Mouse (Mus musculus) heart, embryonic 13.5 days (tissue): Measurements from ENCODE around the gene Irf5. TPM values are rescaled to one million over a fixed set of nuclear protein-coding genes. Genes with fewer than 3 reads are reported as not detected.
"Not testable (repeated sequence)": the region's sequence is repeated elsewhere in the genome, so short reads cannot be mapped to it uniquely, and the experiment has no call there.

Source experiments
- ATAC-seq: fragments of 200-750 bp; cut with Nextera tagmentation; 2 replicates; pipeline ENCODE4 v1.8.0; 2017; ENCODE audit warnings: moderate TSS enrichment; ENCODE audit not compliant: insufficient number of reproducible peaks, low FRiP score, low TSS enrichment; ENCODE audit errors: extremely low read depth
- H3K27ac ChIP-seq: fragments of 300-500 bp; sonication (generic); replicated peaks from 2 replicates; pipeline ENCODE4 v1.5.1; 2015; ENCODE audit warnings: moderate library complexity, mild to moderate bottlenecking, inconsistent platforms
- H3K27me3 ChIP-seq: fragments of 300-500 bp; sonication (generic); replicated peaks from 2 replicates; pipeline ENCODE4 v1.6.1; 2015; ENCODE audit warnings: mild to moderate bottlenecking, inconsistent platforms
- H3K36me3 ChIP-seq: fragments of 300-500 bp; sonication (generic); 2 replicates; pipeline ENCODE4 v1.6.1; 2015; ENCODE audit warnings: mild to moderate bottlenecking, inconsistent platforms
- H3K4me1 ChIP-seq: fragments of 300-500 bp; sonication (generic); 2 replicates; pipeline ENCODE4 v1.6.1; 2015; ENCODE audit warnings: inconsistent platforms
- H3K4me2 ChIP-seq: fragments of 300-500 bp; sonication (generic); 2 replicates; pipeline ENCODE4 v1.6.1; 2015; ENCODE audit warnings: inconsistent platforms, mild to moderate bottlenecking, moderate library complexity
- H3K4me3 ChIP-seq: fragments of 300-500 bp; sonication (generic); 2 replicates; pipeline ENCODE4 v1.5.1; 2015; ENCODE audit warnings: moderate library complexity, mild to moderate bottlenecking, inconsistent platforms
- H3K9ac ChIP-seq: fragments of 300-500 bp; sonication (generic); 2 replicates; pipeline ENCODE4 v1.6.1; 2015; ENCODE audit warnings: inconsistent platforms, mild to moderate bottlenecking, moderate library complexity
- H3K9me3 ChIP-seq: fragments of 300-500 bp; sonication (generic); 2 replicates; pipeline ENCODE4 v1.6.1; 2016; ENCODE audit warnings: inconsistent platforms
- WGBS: fragments of 180-500 bp; shearing (Covaris S2); methylation state at CpG from one replicate; pipeline ENCODE4 v1.1.7; 2015; ENCODE audit warnings: mixed read lengths; 5-methylcytosine and 5-hydroxymethylcytosine counted together
- polyA plus RNA-seq: library from polyadenylated mRNA; unstranded; fragments of >200 nt; fragmentation: Nextera tagmentation; extraction: Ambion mirVana; gene quantifications from 2 replicates; pipeline ENCODE4 v1.2.1, GENCODE M21; 2015

The Irf5 gene
- polyA plus RNA-seq, 1 experiment from 2014 or later = 7.4 TPM

GRCm38 (mm10) chr6:29547582-29547981, 21.2 kb downstream of the Irf5 start:
- H3K9ac ChIP-seq = no peak overlapping the region
- H3K4me2 ChIP-seq = no peak overlapping the region
- no peak for ATAC-seq
- no peak overlapping the region for H3K27ac ChIP-seq
- H3K4me1 ChIP-seq = no peaks in the 10 kb centered on the region
- no peaks in the 10 kb centered on the region for H3K27me3 ChIP-seq
- H3K4me3 ChIP-seq = no peak overlapping the region
- H3K9me3 ChIP-seq = peaks cover 5% of the 10 kb centered on the region; the same call in 1 of the 2 replicates
- peaks cover 95% of the 10 kb centered on the region for H3K36me3 ChIP-seq

GRCm38 (mm10) chr6:29548086-29548485, 21.7 kb downstream of the Irf5 start:
- Histone ChIP-seq H3K4me3 (no peak overlapping the region), H3K36me3 (peaks cover 95% of the 10 kb centered on the region), H3K27ac (no peak overlapping the region), H3K9me3 (peaks cover 5% of the 10 kb centered on the region; the same call in 1 of the 2 replicates), H3K27me3 (no peaks in the 10 kb centered on the region), H3K4me2 (no peak overlapping the region), H3K9ac (no peak overlapping the region), H3K4me1 (no peaks in the 10 kb centered on the region)
- no peak for ATAC-seq
- WGBS = 82% methylated on average over 1 of the region's 1 CpGs

GRCm38 (mm10) chr6:29552526-29552925, 26.1 kb downstream of the Irf5 start:
- no peaks in the 10 kb centered on the region for H3K27me3 ChIP-seq
- H3K9ac ChIP-seq = no peak overlapping the region
- no peaks in the 10 kb centered on the region for H3K9me3 ChIP-seq
- H3K4me2 ChIP-seq = no peak overlapping the region
- H3K27ac ChIP-seq = no peak overlapping the region
- peaks cover 95% of the 10 kb centered on the region for H3K36me3 ChIP-seq
- H3K4me3 ChIP-seq = no peak overlapping the region
- ATAC-seq = no peak
- H3K4me1 ChIP-seq = no peaks in the 10 kb centered on the region
- WGBS = 90% methylated on average over 2 of the region's 2 CpGs

- Histone ChIP-seq H3K36me3 (peaks cover 96% of the 10 kb centered on the region), H3K4me1 (no peaks in the 10 kb centered on the region), H3K4me2 (no peak overlapping the region), H3K9ac (no peak overlapping the region), H3K27ac (no peak overlapping the region), H3K9me3 (no peaks in the 10 kb centered on the region), H3K27me3 (no peaks in the 10 kb centered on the region), H3K4me3 (no peak overlapping the region)
- WGBS = 89% methylated on average over 2 of the region's 2 CpGs
- ATAC-seq = no peak
These were observed 30.7 kb downstream of the Irf5 start for GRCm38 (mm10) chr6:29557112-29557511.

- H3K4me1 ChIP-seq, H3K4me2 ChIP-seq, ATAC-seq, H3K9me3 ChIP-seq, H3K27ac ChIP-seq, H3K4me3 ChIP-seq, H3K9ac ChIP-seq, H3K27me3 ChIP-seq: not testable (repeated sequence)
- 75% methylated on average over 3 of the region's 3 CpGs for WGBS
- peaks cover 96% of the 10 kb centered on the region for H3K36me3 ChIP-seq
These were observed 50.0 kb downstream of the Irf5 start for GRCm38 (mm10) chr6:29576388-29576787.

GRCm38 (mm10) chr6:29580770-29581169, 54.3 kb downstream of the Irf5 start:
- Histone ChIP-seq H3K4me2 (no peak overlapping the region), H3K27me3 (no peaks in the 10 kb centered on the region), H3K9ac (no peak overlapping the region), H3K27ac (no peak overlapping the region), H3K36me3 (peaks cover 90% of the 10 kb centered on the region), H3K9me3 (no peaks in the 10 kb centered on the region), H3K4me1 (no peaks in the 10 kb centered on the region), H3K4me3 (no peak overlapping the region)
- no peak for ATAC-seq
- 56% methylated on average over 1 of the region's 1 CpGs for WGBS

- Histone ChIP-seq H3K27ac (no peak overlapping the region), H3K36me3 (peaks cover 90% of the 10 kb centered on the region), H3K4me1 (no peaks in the 10 kb centered on the region), H3K9me3 (no peaks in the 10 kb centered on the region), H3K4me2 (no peak overlapping the region), H3K4me3 (no peak overlapping the region), H3K9ac (no peak overlapping the region), H3K27me3 (no peaks in the 10 kb centered on the region)
- no peak for ATAC-seq
- WGBS = 95% methylated on average over 3 of the region's 3 CpGs
These were observed 54.8 kb downstream of the Irf5 start for GRCm38 (mm10) chr6:29581202-29581601.

Other genes with a start within 250 kb of the Irf5 start
- 0.23 TPM in 1 of 2 replicates, not detected in the other for gene Fam71f2, start 247.0 kb upstream of the Irf5 start, polyA plus RNA-seq
- gene Fam71f1, start 207.5 kb upstream of the Irf5 start, polyA plus RNA-seq = 0.21 and 0.32 TPM in 2 replicates
- 409 and 427 TPM in 2 replicates for gene Calu, start 178.6 kb upstream of the Irf5 start, polyA plus RNA-seq
- 0.51 and 0.55 TPM in 2 replicates for gene Opn1sw, start 138.2 kb upstream of the Irf5 start, polyA plus RNA-seq
- 24.0 and 27.6 TPM in 2 replicates for gene Ccdc136, start 130.3 kb upstream of the Irf5 start, polyA plus RNA-seq
- 40.6 and 42.5 TPM in 2 replicates for gene Flnc, start 93.4 kb upstream of the Irf5 start, polyA plus RNA-seq
- 199 and 231 TPM in 2 replicates for gene Atp6v1f, start 58.9 kb upstream of the Irf5 start, polyA plus RNA-seq
- gene Atp6v1fnb, start 55.2 kb upstream of the Irf5 start, polyA plus RNA-seq = not detected in 2 replicates
- gene Kcp, start 18.7 kb upstream of the Irf5 start, polyA plus RNA-seq = 11.9 and 13.0 TPM in 2 replicates
- gene Tnpo3, start 83.3 kb downstream of the Irf5 start, polyA plus RNA-seq = 57.6 and 58.3 TPM in 2 replicates
- 5.8 and 9.4 TPM in 2 replicates for gene Tspan33, start 167.6 kb downstream of the Irf5 start, polyA plus RNA-seq
- 16.4 and 17.4 TPM in 2 replicates for gene Smo, start 208.9 kb downstream of the Irf5 start, polyA plus RNA-seq
- 7.0 TPM in 2 replicates for gene Ahcyl2, start 241.4 kb downstream of the Irf5 start, polyA plus RNA-seq